ENCODE assay signal across 8 mouse cellular contexts in the genomic region with DNA sequence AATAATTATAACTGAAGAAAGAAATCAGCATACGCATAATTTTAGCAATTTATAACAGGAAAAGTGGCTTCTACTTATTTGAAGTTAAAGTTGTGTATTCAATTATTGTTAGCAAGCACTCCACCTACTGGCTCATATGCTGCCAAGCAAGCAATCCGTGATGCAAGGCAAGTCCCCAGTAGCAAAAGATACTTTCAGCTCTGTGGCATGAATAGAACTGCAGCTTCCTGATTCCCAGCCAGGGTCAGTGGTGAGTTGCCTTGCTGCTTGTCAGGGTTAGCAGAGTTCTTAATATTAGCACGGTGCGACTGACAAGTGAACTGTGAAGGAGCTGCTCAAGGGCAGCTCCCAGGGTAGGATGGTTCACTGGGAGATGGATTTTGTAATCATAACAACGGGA.
A peak's percentile ranks its signal among the peaks of the same experiment; 100 is the strongest.
DNase-seq lines count a peak whose midpoint lies in the region.

No protein-coding gene starts in this region.

- intact Hi-C loops in left cerebral cortex, postnatal 36 days (cut with DNase I): loop anchor here (5.0 to 10.0 kb wide), 3 partner anchors 160 to 560 kb away; no protein-coding TSS in a partner anchor

- peak; percentile 11 for DNase-seq in adrenal gland, adult 2 months
- DNase-seq in adrenal gland, postnatal 4 days (ENCODE audit: low spot score in 2 of 2): no peak
- peak; percentile 3 for DNase-seq in lung, postnatal 10 days
- DNase-seq in lung, adult 18-20 months: no peak
- peak; percentile 51 to 64 for DNase-seq in frontal cortex, postnatal 14 days (ENCODE audit: low spot score in 2 of 2)
- peak; percentile 57 to 62 for DNase-seq in left cerebral cortex, postnatal 36 days (ENCODE audit: low spot score in 2 of 2)
- no peak for DNase-seq in c-Kit-positive CD71-positive TER-119-positive erythroid progenitor cells, embryonic 14.5 days (ENCODE audit: low spot score)
- DNase-seq in MN1 (ENCODE audit: low spot score): no peak

Comparison
In these comparisons a context has a peak if more than half of its experiments do, and no peak if none do; other contexts are left out.
1. DNase-seq: peak in adrenal gland, adult 2 months (single experiment), lung, postnatal 10 days (single experiment), frontal cortex, postnatal 14 days (2 of 2) and left cerebral cortex, postnatal 36 days (2 of 2); none in adrenal gland, postnatal 4 days (0 of 2), lung, adult 18-20 months (0 of 2), c-Kit-positive CD71-positive TER-119-positive erythroid progenitor cells, embryonic 14.5 days (single experiment) and MN1 (single experiment).